Mouse (Mus musculus) heart, postnatal 4 days (tissue): ENCODE results near the gene Paqr3. TPM values are rescaled to one million over a fixed set of nuclear protein-coding genes. Genes with fewer than 3 reads are reported as not detected.

Experiments used
- DNase-seq: peaks from one replicate; pipeline ENCODE4 v3.0.0; 2021
- total RNA-seq, 2 experiments: library from RNA; stranded (reverse); gene quantifications; 2 replicates each; pipeline ENCODE4 v1.2.3; 2021

The Paqr3 gene
- total RNA-seq, 2 experiments from 2014 or later = 3.0 to 3.6 TPM

GRCm38 (mm10) chr5:97084541-97084940 lies 26.9 kb downstream of the Paqr3 start:
- no peak for DNase-seq

- no peak for DNase-seq
Observed at GRCm38 (mm10) chr5:97083701-97084100, 27.7 kb downstream of the Paqr3 start.

GRCm38 (mm10) chr5:97081481-97081880 lies 29.9 kb downstream of the Paqr3 start:
- peak; percentile 20 for DNase-seq

GRCm38 (mm10) chr5:97078641-97079040 lies 32.8 kb downstream of the Paqr3 start:
- DNase-seq = no peak

DNA sequence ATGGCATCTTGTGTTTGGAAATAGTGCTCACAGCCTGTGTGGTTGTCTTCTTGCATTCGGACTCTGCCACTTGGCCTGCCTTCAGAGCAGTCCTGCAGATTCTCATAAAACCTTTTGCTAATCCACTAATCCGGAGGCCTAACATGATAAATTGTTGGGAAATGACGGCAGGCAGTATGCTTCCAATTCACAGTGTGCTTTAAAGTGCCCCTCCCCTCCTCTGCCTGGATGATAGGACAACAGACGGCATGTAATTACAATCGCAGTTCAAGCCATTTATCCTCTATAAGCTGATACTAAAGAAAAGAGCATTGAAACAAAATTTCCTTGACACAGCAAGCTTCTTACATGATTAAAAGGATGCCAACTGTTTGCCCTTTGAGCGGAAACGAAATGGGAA lies 33.7 kb downstream of the Paqr3 start:
- no peak for DNase-seq

DNA sequence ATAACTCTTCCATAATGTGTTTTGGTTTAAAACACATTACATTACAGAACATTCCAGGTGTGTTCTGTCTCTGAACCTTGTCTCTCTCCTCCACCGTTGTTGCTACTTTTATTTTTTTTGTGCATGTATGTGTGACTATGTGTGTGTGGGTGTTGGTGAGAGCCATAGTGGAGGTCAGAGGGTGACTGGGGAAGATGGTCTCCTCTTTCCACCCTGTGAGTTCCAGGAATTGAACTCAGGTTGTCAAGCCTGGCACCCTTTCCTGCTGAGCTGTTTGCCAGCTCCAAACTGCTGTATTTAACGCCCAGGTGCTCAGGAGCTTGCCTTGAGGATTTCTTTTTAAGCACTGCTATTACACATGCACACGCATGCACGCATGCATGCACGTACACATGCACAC lies 35.2 kb downstream of the Paqr3 start:
- no peak for DNase-seq

GRCm38 (mm10) chr5:97075476-97076151 lies 35.8 kb downstream of the Paqr3 start:
- no peak for DNase-seq

DNA sequence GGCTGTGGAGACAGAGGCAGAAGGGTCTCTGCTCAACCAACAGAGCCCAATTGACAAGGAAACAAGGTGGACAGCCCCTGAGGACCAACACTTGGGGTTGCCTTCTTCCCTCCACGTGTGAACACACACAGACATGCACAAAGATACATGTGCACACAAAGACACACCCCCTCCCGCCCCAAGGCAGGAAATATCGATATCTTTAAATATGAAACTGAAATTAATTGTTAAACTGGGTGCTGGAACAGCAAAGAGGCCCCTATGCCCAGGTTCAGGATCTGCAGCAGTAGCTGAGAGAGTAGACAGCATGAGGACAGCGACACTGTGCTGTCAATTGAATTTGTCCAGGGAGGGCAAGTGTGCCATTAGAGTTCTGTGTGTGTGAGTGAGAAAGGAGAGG lies 45.6 kb downstream of the Paqr3 start:
- no peak for DNase-seq

DNA sequence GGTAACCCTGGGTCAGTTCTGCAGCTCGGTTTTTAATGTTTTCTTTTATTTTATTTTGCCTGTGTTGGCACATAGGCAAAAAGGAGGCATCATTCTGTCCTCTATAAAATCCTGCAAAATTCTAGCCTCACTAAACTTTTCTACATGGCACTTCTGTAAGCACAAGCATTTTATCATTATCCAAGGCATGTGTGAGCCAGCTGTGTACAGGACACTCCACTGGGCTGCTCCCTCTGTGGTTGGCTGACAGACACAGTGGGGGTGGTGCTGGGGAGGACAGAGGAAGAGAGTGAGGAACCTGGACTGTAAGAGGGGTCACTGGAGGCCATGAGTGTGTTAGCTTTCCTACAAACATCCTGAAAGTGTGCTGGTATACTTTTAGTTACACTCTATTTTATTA lies 49.4 kb downstream of the Paqr3 start:
- no peak for DNase-seq

DNA sequence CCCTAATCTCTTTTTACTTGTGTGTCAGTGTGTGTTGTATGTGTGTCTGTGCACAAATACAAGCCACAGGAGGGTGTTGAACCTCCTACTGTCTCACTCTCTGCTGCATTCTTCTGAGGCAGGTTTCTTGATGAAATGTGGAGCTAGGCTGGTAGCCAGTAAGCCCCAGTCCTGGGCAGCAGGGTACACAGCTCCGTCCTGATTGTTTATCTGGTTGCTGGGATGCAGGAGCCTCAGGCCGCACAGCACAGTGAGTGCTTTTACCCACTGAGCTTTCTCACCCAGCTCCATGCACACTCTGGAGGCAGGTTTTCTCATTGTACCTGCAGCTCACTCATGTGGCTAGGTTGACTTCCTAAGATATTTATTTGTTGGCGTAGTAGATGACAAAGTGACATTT lies 50.5 kb downstream of the Paqr3 start:
- no peak for DNase-seq

- no peak for DNase-seq
Observed at GRCm38 (mm10) chr5:97056791-97057450, 54.5 kb downstream of the Paqr3 start.

- DNase-seq = no peak
Observed at GRCm38 (mm10) chr5:97056359-97056758, 55.0 kb downstream of the Paqr3 start.

DNA sequence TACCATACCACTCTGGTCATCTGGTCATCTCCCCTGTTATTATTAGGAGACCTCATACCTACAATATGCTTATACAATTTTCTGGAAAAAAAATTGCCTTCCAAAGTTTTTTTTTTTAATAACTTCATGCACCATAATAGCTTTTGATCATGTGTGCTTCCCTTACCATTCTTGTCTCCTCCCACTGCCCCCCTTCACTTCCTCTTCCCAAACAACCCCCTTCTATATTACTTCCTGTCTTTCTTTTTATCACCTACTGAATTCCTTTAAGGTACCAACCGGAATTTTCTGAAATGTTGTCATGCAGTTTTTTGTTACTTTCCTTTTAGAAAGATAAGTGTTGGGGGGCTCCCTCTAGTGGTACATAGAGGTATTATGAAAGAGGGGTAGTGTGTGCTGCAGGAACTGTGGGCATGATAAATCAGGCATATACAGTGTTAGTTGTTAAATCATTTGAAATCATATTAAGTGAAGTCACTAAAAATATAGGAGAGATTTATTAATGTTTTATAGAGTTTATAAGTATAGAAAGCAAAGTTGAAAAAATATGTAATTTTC lies 55.8 kb downstream of the Paqr3 start:
- peak; percentile 51 for DNase-seq

- DNase-seq = no peak
Observed at GRCm38 (mm10) chr5:97054801-97055200, 56.6 kb downstream of the Paqr3 start.

- no peak for DNase-seq
Observed at GRCm38 (mm10) chr5:97054166-97054565, 57.2 kb downstream of the Paqr3 start.

DNA sequence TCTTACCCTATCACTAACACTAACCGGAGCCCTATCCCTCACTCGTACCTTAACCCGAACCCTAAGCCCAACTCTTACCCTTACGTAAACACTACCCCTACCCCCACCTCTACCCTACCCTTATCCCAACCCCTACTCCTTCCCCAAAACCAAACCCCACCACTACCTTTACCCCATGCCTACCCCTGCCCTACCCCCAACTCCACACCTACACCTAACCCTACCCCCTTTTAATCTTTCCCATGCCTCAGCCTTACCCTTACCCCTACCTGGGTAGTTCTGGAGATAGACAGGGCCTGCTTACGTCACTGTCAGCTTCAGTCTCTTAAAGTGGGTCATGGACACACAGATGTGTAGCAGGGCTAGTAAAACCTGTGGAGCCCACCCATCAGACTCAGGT lies 62.5 kb downstream of the Paqr3 start:
- no peak for DNase-seq

GRCm38 (mm10) chr5:97046680-97047079 lies 64.7 kb downstream of the Paqr3 start:
- DNase-seq = no peak

GRCm38 (mm10) chr5:97045260-97045659 lies 66.1 kb downstream of the Paqr3 start:
- DNase-seq = no peak

Other genes starting within 250 kb of the Paqr3 start
- 10 to 100 TPM; 18.9 TPM for gene Bmp2k, start 113.9 kb downstream of the Paqr3 start, total RNA-seq